Mouse (Mus musculus) embryo, embryonic 10.5 days (tissue): Measurements from ENCODE around the gene Pus3.
"Not testable (repeated sequence)": the region's sequence is repeated elsewhere in the genome, so short reads cannot be mapped to it uniquely, and the experiment has no call there.

ENCODE experiments used
- DNase-seq: peaks from one replicate; pipeline ENCODE4 v3.0.0-alpha.2; 2015; ENCODE audit warnings: low spot score

Gene Pus3

GRCm38 (mm10) chr9:35545704-35546103 lies 12.7 kb upstream of the Pus3 start:
- DNase-seq: no peak

- no peak for DNase-seq
These were observed 11.7 kb upstream of the Pus3 start for GRCm38 (mm10) chr9:35546745-35547144.

- DNase-seq: no peak
These were observed 9.9 kb upstream of the Pus3 start for GRCm38 (mm10) chr9:35548455-35548854.

- no peak for DNase-seq
These were observed 1.8 kb upstream of the Pus3 start for GRCm38 (mm10) chr9:35556494-35557102.

- DNase-seq: peak; percentile 97
These were observed 855 bp downstream of the Pus3 start for GRCm38 (mm10) chr9:35559009-35559890.

- no peak for DNase-seq
These were observed 2.7 kb downstream of the Pus3 start for GRCm38 (mm10) chr9:35561076-35561475.

- DNase-seq: no peak
These were observed 3.2 kb downstream of the Pus3 start for GRCm38 (mm10) chr9:35561583-35561982.

- DNase-seq: no peak
These were observed 6.3 kb downstream of the Pus3 start for GRCm38 (mm10) chr9:35564536-35565240.

GRCm38 (mm10) chr9:35567995-35568394 lies 9.6 kb downstream of the Pus3 start:
- no peak for DNase-seq

GRCm38 (mm10) chr9:35569571-35570534 lies 11.5 kb downstream of the Pus3 start, which contains the start of the genes Pate2 and Hyls1:
Gene Pate2, plus strand, starts transcription at chr9:35570284.
Gene Hyls1, minus strand, starts transcription at chr9:35570398.
- DNase-seq: peak; percentile 98

- no peak for DNase-seq
These were observed 12.3 kb downstream of the Pus3 start for GRCm38 (mm10) chr9:35570663-35571062.

- no peak for DNase-seq
These were observed 16.0 kb downstream of the Pus3 start for GRCm38 (mm10) chr9:35574416-35574815.

- no peak for DNase-seq
These were observed 29.3 kb downstream of the Pus3 start for GRCm38 (mm10) chr9:35587674-35588073.

- peak; percentile 52 for DNase-seq
These were observed 34.5 kb downstream of the Pus3 start for GRCm38 (mm10) chr9:35592903-35593302.

- no peak for DNase-seq
These were observed 49.4 kb downstream of the Pus3 start for GRCm38 (mm10) chr9:35607647-35608405.

GRCm38 (mm10) chr9:35611841-35612240 lies 53.4 kb downstream of the Pus3 start, which contains the start of gene Pate4:
Gene Pate4, minus strand, starts transcription at chr9:35611941.
- no peak for DNase-seq

GRCm38 (mm10) chr9:35614005-35614404 lies 55.6 kb downstream of the Pus3 start:
- DNase-seq: peak; percentile 12

- DNase-seq: not testable (repeated sequence)
These were observed 58.4 kb downstream of the Pus3 start for GRCm38 (mm10) chr9:35616784-35617183.
